Mouse (Mus musculus): ENCODE measurements around the gene Smarce1.

Smarce1 gene

DNA sequence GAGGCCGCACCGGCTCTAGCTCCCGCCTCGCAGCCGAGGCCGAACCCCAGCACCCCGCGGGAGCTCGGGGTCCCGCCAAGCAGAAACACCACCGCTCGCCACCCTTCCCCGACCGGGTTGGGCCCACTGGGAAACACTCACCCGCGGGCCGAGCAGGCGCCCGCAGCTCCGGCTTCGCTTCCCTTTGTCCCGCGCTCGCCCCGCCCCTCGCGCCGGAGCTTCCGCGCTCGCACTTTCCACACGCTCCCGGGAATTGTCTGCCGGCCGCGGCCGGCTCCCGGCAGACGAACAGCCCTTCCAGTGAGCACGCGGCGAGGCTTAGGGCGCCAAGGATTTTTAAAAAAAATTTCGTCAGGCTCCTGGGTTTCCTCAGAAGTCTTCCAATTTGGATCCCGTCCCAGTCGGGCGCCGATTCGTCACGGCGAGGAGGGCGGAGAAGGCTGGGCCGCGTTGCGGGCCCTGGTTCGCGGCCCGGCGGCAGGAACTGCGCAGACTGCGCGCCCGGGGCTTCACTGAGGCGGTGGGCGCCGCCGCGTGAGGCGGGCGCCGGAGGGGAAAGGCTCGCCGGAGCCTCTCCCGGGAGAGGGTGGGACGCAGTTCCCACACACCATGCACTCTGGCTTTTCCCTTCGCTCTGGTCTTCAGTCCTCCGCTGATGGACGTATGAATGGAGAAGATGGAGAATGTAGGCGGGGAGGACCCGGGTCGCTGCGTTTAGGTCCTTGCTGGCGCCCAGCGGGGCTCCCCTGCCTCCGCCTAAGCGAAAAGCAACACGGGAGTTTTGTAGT lies at the start of gene Smarce1:
Smarce1 (minus strand) TSS at position 757 of the 788 bp plus-strand sequence.
- Histone ChIP-seq H3K27me3 (ENCODE audit: control insufficient read depth, insufficient read depth, low read length, poor library complexity, severe bottlenecking) (no peaks in the 10 kb centered on the region), H3K36me3 (ENCODE audit: control insufficient read depth, insufficient read depth, low read length, poor library complexity, severe bottlenecking) (no peaks in the 10 kb centered on the region)
- peak; percentile 84 for DNase-seq (ENCODE audit: low read depth, low spot score)

DNA sequence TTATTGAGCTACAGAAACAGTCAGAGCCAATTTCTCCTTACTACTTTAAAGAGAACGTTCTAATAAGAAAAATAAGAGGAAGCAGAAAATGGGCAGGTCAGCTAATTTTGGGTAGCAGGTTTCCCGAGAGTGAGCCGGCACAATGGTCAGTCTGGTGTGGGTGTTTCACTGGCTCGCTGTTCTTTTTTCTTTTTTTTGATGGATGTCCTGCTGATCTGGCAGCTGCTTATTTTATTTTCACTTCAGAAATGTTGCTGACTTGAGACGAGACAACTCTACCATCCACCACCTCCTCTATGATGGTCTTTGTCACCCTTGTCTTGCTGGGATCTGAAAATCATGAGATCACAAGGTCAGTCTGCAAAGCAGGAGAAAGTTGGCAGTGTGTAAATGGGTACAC lies 49.2 kb upstream of the Smarce1 start:
- Histone ChIP-seq H3K36me3 (ENCODE audit: control insufficient read depth, insufficient read depth, low read length, poor library complexity, severe bottlenecking) (no peaks in the 10 kb centered on the region), H3K27me3 (ENCODE audit: control insufficient read depth, insufficient read depth, low read length, poor library complexity, severe bottlenecking) (no peaks in the 10 kb centered on the region)
- no peak for DNase-seq (ENCODE audit: low read depth, low spot score)

DNA sequence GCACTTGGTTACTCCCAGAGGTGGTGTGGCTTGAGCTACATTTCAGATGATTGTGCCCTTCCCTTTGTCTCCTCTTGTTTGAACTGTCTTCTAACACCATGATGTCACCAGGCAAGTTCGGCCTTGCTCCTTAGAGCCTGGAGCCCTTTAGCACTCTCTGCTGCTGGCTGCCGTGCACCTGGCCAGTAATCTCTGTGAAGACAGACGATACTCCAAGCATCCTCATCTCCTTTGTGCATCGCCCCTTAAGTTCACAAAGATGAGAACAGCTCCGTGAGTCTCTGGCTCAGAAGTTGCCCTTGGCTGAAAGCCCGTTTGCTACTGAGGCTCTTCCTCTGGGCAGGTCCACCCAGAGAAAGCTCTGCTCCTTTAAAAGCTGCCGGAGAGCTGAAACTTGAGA lies 46.0 kb upstream of the Smarce1 start:
- DNase-seq (ENCODE audit: low read depth, low spot score) = no peak
- H3K36me3 ChIP-seq (ENCODE audit: control insufficient read depth, insufficient read depth, low read length, poor library complexity, severe bottlenecking) = no peaks in the 10 kb centered on the region

DNA sequence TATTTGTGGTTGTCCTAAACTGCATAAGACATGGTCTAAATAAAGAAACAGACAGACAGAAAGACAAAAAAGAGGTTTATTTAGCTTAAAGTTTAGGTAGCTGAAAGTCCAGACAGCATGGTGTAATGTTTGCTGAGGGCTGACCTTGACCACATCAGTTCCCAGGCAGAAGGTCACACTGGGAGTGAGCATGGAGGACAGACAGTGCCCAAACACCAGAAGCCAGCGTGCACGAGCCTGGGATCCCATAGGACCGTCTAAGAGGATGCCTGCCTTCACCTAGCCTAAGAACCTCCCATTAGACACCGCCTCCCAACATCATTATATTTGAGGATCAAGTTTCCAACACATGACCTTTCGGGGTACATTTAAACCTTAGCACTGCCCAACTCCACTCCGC lies 44.8 kb upstream of the Smarce1 start:
- H3K36me3 ChIP-seq (ENCODE audit: control insufficient read depth, insufficient read depth, low read length, poor library complexity, severe bottlenecking) = no peaks in the 10 kb centered on the region
- DNase-seq (ENCODE audit: low read depth, low spot score) = no peak
- H3K27me3 ChIP-seq (ENCODE audit: control insufficient read depth, insufficient read depth, low read length, poor library complexity, severe bottlenecking) = no peaks in the 10 kb centered on the region

More for the DNA sequence above, 46.0 kb upstream of the Smarce1 start:
- no peaks in the 10 kb centered on the region for H3K27me3 ChIP-seq (ENCODE audit: control insufficient read depth, insufficient read depth, low read length, poor library complexity, severe bottlenecking)

DNA sequence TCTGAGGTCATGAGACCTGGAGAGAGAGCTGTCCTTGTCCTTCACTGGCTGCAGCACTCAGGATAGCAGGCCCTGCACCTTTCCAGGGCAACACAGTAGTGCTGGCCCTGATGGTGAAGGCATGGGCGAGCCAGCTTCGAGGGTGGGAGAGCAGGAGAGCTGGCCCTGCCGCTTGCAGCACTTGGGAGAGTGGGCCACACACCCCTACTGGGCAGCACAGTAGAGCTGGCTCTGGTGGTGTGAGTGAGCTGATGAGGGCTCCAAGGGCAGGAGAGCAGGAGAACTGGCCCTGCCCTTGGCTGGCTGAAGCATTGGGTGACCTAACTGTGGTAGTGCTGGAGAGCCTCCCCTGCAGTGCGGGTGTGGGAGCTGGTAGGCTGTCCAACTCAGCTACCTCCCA lies 41.9 kb upstream of the Smarce1 start:
- DNase-seq (ENCODE audit: low read depth, low spot score) = no peak
- Histone ChIP-seq H3K27me3 (ENCODE audit: control insufficient read depth, insufficient read depth, low read length, poor library complexity, severe bottlenecking) (no peaks in the 10 kb centered on the region), H3K36me3 (ENCODE audit: control insufficient read depth, insufficient read depth, low read length, poor library complexity, severe bottlenecking) (no peaks in the 10 kb centered on the region)

DNA sequence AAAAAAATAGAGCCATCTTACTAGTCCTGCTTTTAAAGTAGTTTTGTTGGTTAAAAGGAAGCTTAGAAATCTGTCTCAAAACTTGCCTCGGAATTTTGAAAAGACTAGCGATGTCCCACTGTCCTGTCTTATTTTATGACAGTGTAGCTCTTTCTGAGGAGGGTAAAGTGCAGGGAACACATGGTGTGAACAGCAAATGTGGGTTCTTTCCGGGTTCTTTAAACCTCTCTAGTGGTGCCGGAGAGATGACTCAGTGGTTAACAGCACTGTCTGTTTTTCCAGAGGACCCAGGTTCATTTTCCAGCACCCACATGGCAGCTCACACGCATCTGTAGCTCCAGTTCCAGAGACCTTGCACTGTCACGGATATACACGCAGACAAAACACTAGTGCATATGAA lies 38.4 kb upstream of the Smarce1 start:
- Histone ChIP-seq H3K27me3 (ENCODE audit: control insufficient read depth, insufficient read depth, low read length, poor library complexity, severe bottlenecking) (no peaks in the 10 kb centered on the region; the same call in 1 of the 2 replicates), H3K36me3 (ENCODE audit: control insufficient read depth, insufficient read depth, low read length, poor library complexity, severe bottlenecking) (no peaks in the 10 kb centered on the region)
- no peak for DNase-seq (ENCODE audit: low read depth, low spot score)

DNA sequence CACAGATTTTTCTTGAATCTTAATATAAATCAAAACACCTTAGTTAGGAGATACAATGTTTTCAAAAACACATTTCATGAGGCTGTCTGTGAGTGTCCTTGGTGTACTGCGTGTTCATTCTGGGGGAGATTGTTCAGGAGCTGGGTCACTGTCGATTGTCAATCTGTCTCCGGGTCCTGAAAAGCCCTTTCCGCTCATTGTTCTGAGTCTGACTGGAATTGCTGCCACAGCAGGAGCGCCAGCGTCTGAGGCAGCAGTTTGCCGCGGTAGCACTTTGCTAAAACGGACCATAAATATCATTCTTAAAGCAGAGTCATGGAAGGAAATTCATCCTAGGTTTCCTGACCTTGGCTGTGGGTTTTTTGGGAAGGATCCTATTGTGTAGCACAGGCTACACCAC lies 35.0 kb upstream of the Smarce1 start:
- no peak for DNase-seq (ENCODE audit: low read depth, low spot score)

DNA sequence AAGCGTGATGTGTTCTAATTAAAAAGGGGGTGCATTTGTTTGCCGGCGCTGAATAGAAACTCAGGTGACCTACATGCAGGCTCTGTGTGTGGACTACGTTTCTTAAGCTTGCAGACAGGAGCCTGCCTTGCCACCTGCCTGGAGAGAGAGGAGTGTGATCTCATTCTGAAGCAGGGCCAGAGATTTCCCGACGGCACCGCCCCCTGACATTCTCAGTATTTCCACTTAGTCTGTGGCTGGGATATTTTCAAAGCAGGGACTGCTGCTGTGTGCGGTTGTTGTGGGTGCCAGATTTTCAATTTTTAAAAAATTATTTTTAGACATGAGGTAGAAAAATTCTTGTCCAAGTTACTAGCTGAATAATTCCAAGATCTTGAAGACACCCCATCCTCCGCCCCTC lies 34.4 kb upstream of the Smarce1 start:
- no peak for DNase-seq (ENCODE audit: low read depth, low spot score)
- no peaks in the 10 kb centered on the region for H3K36me3 ChIP-seq (ENCODE audit: control insufficient read depth, insufficient read depth, low read length, poor library complexity, severe bottlenecking)
- H3K27me3 ChIP-seq (ENCODE audit: control insufficient read depth, insufficient read depth, low read length, poor library complexity, severe bottlenecking) = no peaks in the 10 kb centered on the region; the same call in 1 of the 2 replicates

More for the DNA sequence above, 35.0 kb upstream of the Smarce1 start:
- no peaks in the 10 kb centered on the region; the same call in 1 of the 2 replicates for H3K27me3 ChIP-seq (ENCODE audit: control insufficient read depth, insufficient read depth, low read length, poor library complexity, severe bottlenecking)
- H3K36me3 ChIP-seq (ENCODE audit: control insufficient read depth, insufficient read depth, low read length, poor library complexity, severe bottlenecking) = no peaks in the 10 kb centered on the region

DNA sequence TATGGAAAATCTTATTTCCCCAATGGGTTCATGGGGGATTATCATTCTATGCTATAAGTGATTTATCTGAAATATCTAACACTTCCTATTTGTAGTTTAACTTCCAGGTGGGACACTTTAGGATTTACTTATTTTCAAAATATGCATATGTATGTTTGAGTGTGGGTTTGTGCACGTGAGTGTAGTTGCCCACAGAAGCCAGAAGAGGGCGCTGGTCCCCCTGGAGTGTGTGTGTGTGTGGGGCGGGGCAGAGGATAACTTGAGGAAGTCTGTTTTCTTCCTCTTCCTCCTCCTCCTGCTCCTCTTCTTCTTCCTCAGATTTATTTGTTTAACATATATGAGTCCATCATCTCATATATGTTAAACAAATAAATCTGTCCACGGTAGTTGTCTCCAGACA lies 25.4 kb upstream of the Smarce1 start:
- no peak for DNase-seq (ENCODE audit: low read depth, low spot score)
- Histone ChIP-seq H3K36me3 (ENCODE audit: control insufficient read depth, insufficient read depth, low read length, poor library complexity, severe bottlenecking) (no peaks in the 10 kb centered on the region), H3K27me3 (ENCODE audit: control insufficient read depth, insufficient read depth, low read length, poor library complexity, severe bottlenecking) (no peaks in the 10 kb centered on the region)

DNA sequence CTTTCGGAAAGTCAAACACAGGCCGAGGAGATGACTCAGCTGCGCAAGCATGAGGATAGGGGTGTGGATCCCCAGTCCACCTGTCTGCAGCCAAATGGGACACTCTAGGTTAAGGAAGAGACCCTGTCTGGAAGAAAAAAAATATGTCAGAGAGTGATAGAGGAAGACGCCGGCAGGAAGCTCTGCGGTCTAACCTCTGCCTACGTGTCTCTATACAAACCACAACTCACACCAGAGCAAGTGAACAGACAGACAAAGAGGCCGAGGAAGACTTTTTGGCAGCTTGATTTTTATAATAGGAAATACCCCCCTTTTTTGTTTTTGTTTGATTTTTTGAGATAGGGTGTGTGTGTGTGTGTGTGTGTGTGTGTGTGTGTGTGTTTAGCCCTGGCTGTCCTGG lies 24.5 kb upstream of the Smarce1 start:
- Histone ChIP-seq H3K36me3 (ENCODE audit: control insufficient read depth, insufficient read depth, low read length, poor library complexity, severe bottlenecking) (no peaks in the 10 kb centered on the region), H3K27me3 (ENCODE audit: control insufficient read depth, insufficient read depth, low read length, poor library complexity, severe bottlenecking) (no peaks in the 10 kb centered on the region)
- DNase-seq (ENCODE audit: low read depth, low spot score) = no peak

DNA sequence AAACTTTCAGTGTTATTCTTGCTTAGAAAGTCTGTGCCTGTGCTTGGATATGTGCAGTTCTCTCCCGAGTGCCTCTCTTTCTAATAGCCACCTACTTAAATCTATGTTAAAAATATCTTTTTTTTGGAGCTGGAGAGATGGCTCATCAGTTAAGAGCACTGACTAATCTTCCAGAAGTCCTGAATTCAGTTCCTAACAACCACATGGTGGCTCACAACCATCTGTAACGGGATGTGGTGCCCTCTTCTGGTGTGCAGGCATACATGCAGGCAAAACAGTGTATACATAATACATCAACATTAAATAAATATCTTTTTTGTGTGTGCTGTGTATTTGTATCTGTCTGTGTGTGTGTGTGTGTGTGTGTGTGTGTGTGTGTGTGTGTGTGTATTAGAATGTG lies 23.1 kb upstream of the Smarce1 start:
- no peak for DNase-seq (ENCODE audit: low read depth, low spot score)
- Histone ChIP-seq H3K36me3 (ENCODE audit: control insufficient read depth, insufficient read depth, low read length, poor library complexity, severe bottlenecking) (no peaks in the 10 kb centered on the region), H3K27me3 (ENCODE audit: control insufficient read depth, insufficient read depth, low read length, poor library complexity, severe bottlenecking) (no peaks in the 10 kb centered on the region)

DNA sequence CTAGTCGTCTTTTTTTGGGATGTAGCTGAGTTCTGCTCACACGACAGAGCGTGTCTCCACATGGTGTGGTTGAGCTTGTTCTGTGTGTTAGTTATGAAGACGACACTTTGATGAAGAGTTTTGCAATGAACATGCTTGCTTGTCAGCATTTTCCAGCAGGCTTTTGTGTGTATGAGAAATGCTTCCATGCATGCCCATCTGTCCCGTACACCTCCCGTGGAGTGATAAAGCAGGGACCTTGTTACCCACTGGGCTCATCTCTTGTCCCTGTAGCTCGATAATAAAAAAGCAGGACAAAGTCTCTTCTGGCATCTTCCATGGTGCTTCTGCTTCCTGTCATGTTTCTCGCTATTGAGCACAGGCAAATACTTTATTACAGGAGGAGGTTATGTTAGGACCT lies 21.9 kb upstream of the Smarce1 start:
- DNase-seq (ENCODE audit: low read depth, low spot score) = no peak
- Histone ChIP-seq H3K36me3 (ENCODE audit: control insufficient read depth, insufficient read depth, low read length, poor library complexity, severe bottlenecking) (no peaks in the 10 kb centered on the region), H3K27me3 (ENCODE audit: control insufficient read depth, insufficient read depth, low read length, poor library complexity, severe bottlenecking) (no peaks in the 10 kb centered on the region)

DNA sequence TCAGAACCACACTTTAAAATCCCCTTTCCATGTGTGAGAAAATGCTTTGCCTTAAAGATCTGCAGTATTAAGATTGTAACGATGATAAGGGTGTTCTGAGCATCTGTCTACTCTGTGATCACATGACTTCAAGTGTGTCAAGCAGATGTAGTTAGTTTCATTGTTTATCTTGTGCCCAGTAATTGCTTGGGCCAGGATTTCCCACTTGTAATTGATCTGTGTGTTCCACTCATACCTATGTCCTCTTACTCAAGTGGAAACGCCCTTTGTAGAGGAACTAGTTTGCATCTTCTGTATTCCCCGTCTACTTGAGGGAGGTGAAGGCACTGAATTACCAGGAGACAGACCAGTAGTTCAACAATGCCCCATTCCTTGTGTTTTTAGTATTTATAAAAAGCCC lies 19.8 kb upstream of the Smarce1 start:
- no peaks in the 10 kb centered on the region for H3K36me3 ChIP-seq (ENCODE audit: control insufficient read depth, insufficient read depth, low read length, poor library complexity, severe bottlenecking)
- no peak for DNase-seq (ENCODE audit: low read depth, low spot score)
- no peaks in the 10 kb centered on the region for H3K27me3 ChIP-seq (ENCODE audit: control insufficient read depth, insufficient read depth, low read length, poor library complexity, severe bottlenecking)

DNA sequence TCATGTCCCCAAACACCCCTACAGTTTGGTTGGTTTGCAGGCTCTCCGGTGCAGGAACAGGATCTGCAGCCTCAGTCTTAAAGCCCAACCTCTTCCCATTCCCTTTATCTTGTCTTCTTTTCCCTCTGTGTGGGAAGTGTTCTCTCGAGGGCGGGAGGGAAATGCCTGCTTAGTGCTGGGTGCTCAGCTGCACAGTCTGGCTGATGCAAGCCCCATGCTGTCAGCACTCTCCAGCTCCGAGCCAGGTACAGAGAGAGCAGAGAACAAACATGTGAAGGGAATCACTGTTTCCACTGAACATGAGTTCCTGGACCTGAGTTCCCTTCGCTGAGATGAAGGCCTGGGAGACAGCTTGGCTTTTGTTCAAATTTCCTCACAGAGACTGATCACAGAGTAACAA lies 19.4 kb upstream of the Smarce1 start:
- H3K27me3 ChIP-seq (ENCODE audit: control insufficient read depth, insufficient read depth, low read length, poor library complexity, severe bottlenecking) = no peaks in the 10 kb centered on the region
- DNase-seq (ENCODE audit: low read depth, low spot score) = no peak

DNA sequence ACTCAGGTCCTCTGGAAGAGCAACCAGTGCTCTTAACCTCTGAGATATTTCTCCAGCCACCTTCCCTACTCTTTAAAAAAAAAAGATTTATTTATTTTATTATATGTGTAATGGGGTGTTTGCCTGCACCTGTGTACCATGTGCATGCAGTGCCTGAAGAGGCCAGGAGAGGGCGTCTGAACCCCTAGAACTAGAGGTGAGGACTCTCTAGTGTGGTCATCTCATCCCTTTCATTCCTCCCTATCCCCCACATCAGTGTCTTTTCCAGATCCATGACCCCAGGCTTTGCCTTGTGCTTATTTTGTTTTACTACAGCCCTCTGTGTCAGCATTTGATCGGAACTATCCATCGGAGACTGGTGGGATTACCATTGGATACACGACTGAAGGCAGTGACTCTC lies 18.3 kb upstream of the Smarce1 start:
- peak; percentile 46 for DNase-seq (ENCODE audit: low read depth, low spot score)
- no peaks in the 10 kb centered on the region for H3K27me3 ChIP-seq (ENCODE audit: control insufficient read depth, insufficient read depth, low read length, poor library complexity, severe bottlenecking)
- H3K36me3 ChIP-seq (ENCODE audit: control insufficient read depth, insufficient read depth, low read length, poor library complexity, severe bottlenecking) = no peaks in the 10 kb centered on the region

More for the DNA sequence above, 19.4 kb upstream of the Smarce1 start:
- H3K36me3 ChIP-seq (ENCODE audit: control insufficient read depth, insufficient read depth, low read length, poor library complexity, severe bottlenecking) = no peaks in the 10 kb centered on the region

DNA sequence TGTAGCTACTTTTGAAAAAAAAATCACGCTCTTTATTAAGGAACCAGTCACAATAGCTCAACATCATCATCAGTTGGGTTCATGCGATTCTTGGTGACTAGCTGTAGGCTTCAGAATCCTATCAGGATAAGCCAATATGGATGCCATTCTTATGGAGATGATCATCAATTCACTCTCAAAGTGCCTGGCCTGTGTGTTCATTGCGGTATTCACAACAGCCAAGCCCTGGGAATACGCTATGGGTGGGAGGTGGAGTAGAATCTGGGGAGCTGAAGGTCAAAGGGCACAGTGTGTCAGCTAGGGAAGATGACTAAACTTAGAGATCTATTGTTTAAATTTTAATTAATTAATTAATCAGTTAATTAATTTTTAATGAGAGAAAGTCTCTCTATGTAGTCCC lies 17.1 kb upstream of the Smarce1 start:
- no peak for DNase-seq (ENCODE audit: low read depth, low spot score)
- no peaks in the 10 kb centered on the region for H3K27me3 ChIP-seq (ENCODE audit: control insufficient read depth, insufficient read depth, low read length, poor library complexity, severe bottlenecking)
- no peaks in the 10 kb centered on the region for H3K36me3 ChIP-seq (ENCODE audit: control insufficient read depth, insufficient read depth, low read length, poor library complexity, severe bottlenecking)

Data from splenic B cell, adult 2 months (primary cell).